Mouse (Mus musculus): Measurements from ENCODE around the gene Snhg11. TPM values are rescaled to one million over a fixed set of nuclear protein-coding genes. Genes with fewer than 3 reads are reported as not detected.
"Not testable (repeated sequence)": the region's sequence is repeated elsewhere in the genome, so short reads cannot be mapped to it uniquely, and the experiment has no call there.

The Snhg11 gene
- polyA plus RNA-seq, 1 experiment from 2014 or later: 0.64 TPM

GRCm38 (mm10) chr2:158373061-158373460 is 2.4 kb upstream of the Snhg11 start:
- WGBS: 47% methylated on average over 5 of the region's 5 CpGs
- H3K36me3 ChIP-seq: no peaks in the 10 kb centered on the region
- H3K4me1 ChIP-seq (replicated peaks): peaks cover 5% of the 10 kb centered on the region; the same call in 1 of the 2 replicates
- ATAC-seq (replicated peaks; ENCODE audit: insufficient number of reproducible peaks, insufficient read depth, low FRiP score, low read depth): no peak
- no peak overlapping the region for H3K27ac ChIP-seq
- H3K9me3 ChIP-seq (replicated peaks): no peaks in the 10 kb centered on the region
- H3K4me2 ChIP-seq: no peak overlapping the region
- H3K9ac ChIP-seq: no peak overlapping the region
- H3K4me3 ChIP-seq: no peak overlapping the region
- H3K27me3 ChIP-seq: peaks cover 48% of the 10 kb centered on the region

GRCm38 (mm10) chr2:158373516-158373915 is 1.9 kb upstream of the Snhg11 start:
- H3K4me3 ChIP-seq: no peak overlapping the region
- no peak overlapping the region for H3K27ac ChIP-seq
- ATAC-seq (replicated peaks; ENCODE audit: insufficient number of reproducible peaks, insufficient read depth, low FRiP score, low read depth): no peak
- WGBS: 56% methylated on average over 7 of the region's 7 CpGs
- H3K4me2 ChIP-seq: no peak overlapping the region
- no peaks in the 10 kb centered on the region for H3K9me3 ChIP-seq (replicated peaks)
- no peak overlapping the region for H3K9ac ChIP-seq
- H3K27me3 ChIP-seq: peaks cover 48% of the 10 kb centered on the region
- no peaks in the 10 kb centered on the region for H3K36me3 ChIP-seq
- H3K4me1 ChIP-seq (replicated peaks): peaks cover 5% of the 10 kb centered on the region; the same call in 1 of the 2 replicates

- H3K4me3 ChIP-seq: no peak overlapping the region
- no peak overlapping the region for H3K27ac ChIP-seq
- no peak for ATAC-seq (replicated peaks; ENCODE audit: insufficient number of reproducible peaks, insufficient read depth, low FRiP score, low read depth)
- H3K9ac ChIP-seq: no peak overlapping the region
- H3K36me3 ChIP-seq: no peaks in the 10 kb centered on the region
- H3K27me3 ChIP-seq: peaks cover 48% of the 10 kb centered on the region
- no peak overlapping the region for H3K4me2 ChIP-seq
- 26% methylated on average over 12 of the region's 12 CpGs for WGBS
- no peaks in the 10 kb centered on the region for H3K9me3 ChIP-seq (replicated peaks)
- peaks cover 5% of the 10 kb centered on the region; the same call in 1 of the 2 replicates for H3K4me1 ChIP-seq (replicated peaks)
Observed at GRCm38 (mm10) chr2:158376123-158376687, 767 bp downstream of the Snhg11 start.

GRCm38 (mm10) chr2:158376798-158377197 is 1.4 kb downstream of the Snhg11 start:
- H3K27me3 ChIP-seq: peaks cover 48% of the 10 kb centered on the region
- no peak overlapping the region for H3K27ac ChIP-seq
- H3K4me2 ChIP-seq: no peak overlapping the region
- H3K4me1 ChIP-seq (replicated peaks): peaks cover 5% of the 10 kb centered on the region; the same call in 1 of the 2 replicates
- 73% methylated on average over 6 of the region's 7 CpGs for WGBS
- no peaks in the 10 kb centered on the region for H3K9me3 ChIP-seq (replicated peaks)
- H3K9ac ChIP-seq: no peak overlapping the region
- H3K4me3 ChIP-seq: no peak overlapping the region
- no peak for ATAC-seq (replicated peaks; ENCODE audit: insufficient number of reproducible peaks, insufficient read depth, low FRiP score, low read depth)
- no peaks in the 10 kb centered on the region for H3K36me3 ChIP-seq

GRCm38 (mm10) chr2:158377811-158378210 is 2.4 kb downstream of the Snhg11 start:
- Histone ChIP-seq H3K9me3 (replicated peaks) (no peaks in the 10 kb centered on the region), H3K27ac (no peak overlapping the region), H3K9ac (no peak overlapping the region), H3K36me3 (no peaks in the 10 kb centered on the region), H3K4me2 (no peak overlapping the region), H3K4me3 (no peak overlapping the region), H3K4me1 (replicated peaks) (peaks cover 5% of the 10 kb centered on the region; the same call in 1 of the 2 replicates), H3K27me3 (peaks cover 48% of the 10 kb centered on the region)
- no peak for ATAC-seq (replicated peaks; ENCODE audit: insufficient number of reproducible peaks, insufficient read depth, low FRiP score, low read depth)
- WGBS: 82% methylated on average over 1 of the region's 1 CpGs

GRCm38 (mm10) chr2:158379354-158380078 is 4.1 kb downstream of the Snhg11 start:
- WGBS: 43% methylated on average over 13 of the region's 13 CpGs

GRCm38 (mm10) chr2:158386072-158386471 is 10.6 kb downstream of the Snhg11 start:
- Histone ChIP-seq H3K36me3 (no peaks in the 10 kb centered on the region), H3K9ac (no peak overlapping the region), H3K27me3 (no peaks in the 10 kb centered on the region), H3K4me1 (replicated peaks) (no peaks in the 10 kb centered on the region), H3K4me2 (no peak overlapping the region), H3K9me3 (replicated peaks) (no peaks in the 10 kb centered on the region), H3K4me3 (no peak overlapping the region), H3K27ac (no peak overlapping the region)
- ATAC-seq (replicated peaks; ENCODE audit: insufficient number of reproducible peaks, insufficient read depth, low FRiP score, low read depth): no peak
- 31% methylated on average over 8 of the region's 8 CpGs for WGBS

More at GRCm38 (mm10) chr2:158379354-158380078, 4.1 kb downstream of the Snhg11 start:
- no peak overlapping the region for H3K9ac ChIP-seq
- no peaks in the 10 kb centered on the region for H3K36me3 ChIP-seq
- no peak overlapping the region for H3K27ac ChIP-seq
- H3K27me3 ChIP-seq: peaks cover 33% of the 10 kb centered on the region
- H3K4me1 ChIP-seq (replicated peaks): peaks cover 5% of the 10 kb centered on the region; the same call in 1 of the 2 replicates
- no peak overlapping the region for H3K4me2 ChIP-seq
- no peaks in the 10 kb centered on the region for H3K9me3 ChIP-seq (replicated peaks)
- no peak overlapping the region for H3K4me3 ChIP-seq
- ATAC-seq (replicated peaks; ENCODE audit: insufficient number of reproducible peaks, insufficient read depth, low FRiP score, low read depth): no peak

GRCm38 (mm10) chr2:158389421-158389820 is 14.0 kb downstream of the Snhg11 start:
- H3K27me3 ChIP-seq: no peaks in the 10 kb centered on the region
- no peak overlapping the region for H3K27ac ChIP-seq
- no peak overlapping the region for H3K4me2 ChIP-seq
- WGBS: 85% methylated on average over 7 of the region's 7 CpGs
- H3K4me3 ChIP-seq: no peak overlapping the region
- no peaks in the 10 kb centered on the region for H3K9me3 ChIP-seq (replicated peaks)
- no peak for ATAC-seq (replicated peaks; ENCODE audit: insufficient number of reproducible peaks, insufficient read depth, low FRiP score, low read depth)
- no peaks in the 10 kb centered on the region for H3K36me3 ChIP-seq
- no peaks in the 10 kb centered on the region for H3K4me1 ChIP-seq (replicated peaks)
- no peak overlapping the region for H3K9ac ChIP-seq

- H3K9ac ChIP-seq: no peak overlapping the region
- ATAC-seq (replicated peaks; ENCODE audit: insufficient number of reproducible peaks, insufficient read depth, low FRiP score, low read depth): no peak
- H3K4me2 ChIP-seq: no peak overlapping the region
- H3K9me3 ChIP-seq (replicated peaks): no peaks in the 10 kb centered on the region
- WGBS: 79% methylated on average over 6 of the region's 6 CpGs
- H3K36me3 ChIP-seq: no peaks in the 10 kb centered on the region
- no peaks in the 10 kb centered on the region for H3K27me3 ChIP-seq
- no peak overlapping the region for H3K27ac ChIP-seq
- no peak overlapping the region for H3K4me3 ChIP-seq
- H3K4me1 ChIP-seq (replicated peaks): no peaks in the 10 kb centered on the region
Observed at GRCm38 (mm10) chr2:158396369-158396768, 20.9 kb downstream of the Snhg11 start.

- WGBS: 62% methylated on average over 13 of the region's 13 CpGs
- not testable (repeated sequence) for H3K4me1 ChIP-seq (replicated peaks); H3K4me3 ChIP-seq; H3K27ac ChIP-seq; H3K4me2 ChIP-seq; H3K9me3 ChIP-seq (replicated peaks); H3K36me3 ChIP-seq; ATAC-seq (replicated peaks; ENCODE audit: insufficient number of reproducible peaks, insufficient read depth, low FRiP score, low read depth); H3K9ac ChIP-seq; H3K27me3 ChIP-seq
Observed at GRCm38 (mm10) chr2:158397140-158397539, 21.7 kb downstream of the Snhg11 start.

GRCm38 (mm10) chr2:158402915-158403314 is 27.5 kb downstream of the Snhg11 start:
- Histone ChIP-seq H3K27me3 (peaks cover 3% of the 10 kb centered on the region; the same call in 1 of the 2 replicates), H3K36me3 (no peaks in the 10 kb centered on the region), H3K4me2 (no peak overlapping the region), H3K9me3 (replicated peaks) (no peaks in the 10 kb centered on the region), H3K27ac (no peak overlapping the region), H3K9ac (no peak overlapping the region), H3K4me3 (no peak overlapping the region), H3K4me1 (replicated peaks) (no peaks in the 10 kb centered on the region)
- no peak for ATAC-seq (replicated peaks; ENCODE audit: insufficient number of reproducible peaks, insufficient read depth, low FRiP score, low read depth)
- WGBS: 73% methylated on average over 7 of the region's 7 CpGs
